Mouse (Mus musculus): ENCODE data around the gene Olfr97. TPM values are rescaled to one million over a fixed set of nuclear protein-coding genes. Genes with fewer than 3 reads are reported as not detected.
A peak's percentile ranks its signal among the peaks of the same experiment; 100 is the strongest.
"Not testable (repeated sequence)": the region's sequence is repeated elsewhere in the genome, so short reads cannot be mapped to it uniquely, and the experiment has no call there.

Gene Olfr97
- polyA plus RNA-seq (2012; rRNA removed) = not detected in 2 replicates

GRCm38 (mm10) chr17:37237230-37237629 is at the start of gene Olfr97:
Gene Olfr97 (minus strand): TSS chr17:37237330.
- not testable (repeated sequence) for DNase-seq (ENCODE audit: low read depth)

- no peak for DNase-seq (ENCODE audit: low read depth)
These were observed 46.2 kb upstream of the Olfr97 start, which contains the start of gene Olfr99 for GRCm38 (mm10) chr17:37283360-37283759. Gene Olfr99 (minus strand): TSS chr17:37283460.

GRCm38 (mm10) chr17:37280331-37280730 is 43.2 kb upstream of the Olfr97 start:
- no peak for DNase-seq (ENCODE audit: low read depth)

GRCm38 (mm10) chr17:37276573-37276972 is 39.4 kb upstream of the Olfr97 start:
- DNase-seq (ENCODE audit: low read depth) = no peak

- DNase-seq (ENCODE audit: low read depth) = no peak
These were observed 38.6 kb upstream of the Olfr97 start for GRCm38 (mm10) chr17:37275626-37276248.

GRCm38 (mm10) chr17:37270702-37271092 is 33.6 kb upstream of the Olfr97 start:
- no peak for DNase-seq (ENCODE audit: low read depth)

GRCm38 (mm10) chr17:37270058-37270701 is 33.0 kb upstream of the Olfr97 start, which contains the start of gene H2-M3:
Gene H2-M3 (plus strand): TSS chr17:37270220.
- peak; percentile 19 for DNase-seq (ENCODE audit: low read depth)

GRCm38 (mm10) chr17:37263626-37264025 is 26.5 kb upstream of the Olfr97 start, which contains the start of gene Olfr98:
Gene Olfr98 (minus strand): TSS chr17:37263749.
- no peak for DNase-seq (ENCODE audit: low read depth)

- DNase-seq (ENCODE audit: low read depth) = no peak
These were observed 13.4 kb upstream of the Olfr97 start for GRCm38 (mm10) chr17:37250544-37250943.

GRCm38 (mm10) chr17:37249460-37249859 is 12.3 kb upstream of the Olfr97 start:
- no peak for DNase-seq (ENCODE audit: low read depth)

GRCm38 (mm10) chr17:37246715-37247114 is 9.6 kb upstream of the Olfr97 start:
- DNase-seq (ENCODE audit: low read depth) = no peak

- DNase-seq (ENCODE audit: low read depth) = no peak
These were observed 5.1 kb upstream of the Olfr97 start for GRCm38 (mm10) chr17:37242198-37242597.

GRCm38 (mm10) chr17:37221879-37222278 is 15.3 kb downstream of the Olfr97 start:
- DNase-seq (ENCODE audit: low read depth) = no peak

- DNase-seq (ENCODE audit: low read depth) = no peak
These were observed 17.3 kb downstream of the Olfr97 start, which contains the start of gene Olfr96 for GRCm38 (mm10) chr17:37219846-37220245. Gene Olfr96 (plus strand): TSS chr17:37220146.

- no peak for DNase-seq (ENCODE audit: low read depth)
These were observed 18.6 kb downstream of the Olfr97 start for GRCm38 (mm10) chr17:37218486-37218885.

- DNase-seq (ENCODE audit: low read depth) = no peak
These were observed 24.1 kb downstream of the Olfr97 start, which contains the start of gene Olfr95 for GRCm38 (mm10) chr17:37213018-37213417. Gene Olfr95 (minus strand): TSS chr17:37213118.

- no peak for DNase-seq (ENCODE audit: low read depth)
These were observed 26.0 kb downstream of the Olfr97 start for GRCm38 (mm10) chr17:37210884-37211768.

GRCm38 (mm10) chr17:37203917-37204236 is 33.3 kb downstream of the Olfr97 start:
- DNase-seq (ENCODE audit: low read depth) = no peak

GRCm38 (mm10) chr17:37203206-37203916 is 33.8 kb downstream of the Olfr97 start:
- DNase-seq (ENCODE audit: low read depth) = no peak

GRCm38 (mm10) chr17:37200894-37201293 is 36.2 kb downstream of the Olfr97 start, which contains the start of gene Olfr94:
Gene Olfr94 (minus strand): TSS chr17:37200994.
- DNase-seq (ENCODE audit: low read depth) = no peak
